Mouse (Mus musculus): Measurements from ENCODE around the gene Olfr1367. TPM values are rescaled to one million over a fixed set of nuclear protein-coding genes. Genes with fewer than 3 reads are reported as not detected.

Gene Olfr1367
- polyA plus RNA-seq, 1 experiment: not detected

DNA sequence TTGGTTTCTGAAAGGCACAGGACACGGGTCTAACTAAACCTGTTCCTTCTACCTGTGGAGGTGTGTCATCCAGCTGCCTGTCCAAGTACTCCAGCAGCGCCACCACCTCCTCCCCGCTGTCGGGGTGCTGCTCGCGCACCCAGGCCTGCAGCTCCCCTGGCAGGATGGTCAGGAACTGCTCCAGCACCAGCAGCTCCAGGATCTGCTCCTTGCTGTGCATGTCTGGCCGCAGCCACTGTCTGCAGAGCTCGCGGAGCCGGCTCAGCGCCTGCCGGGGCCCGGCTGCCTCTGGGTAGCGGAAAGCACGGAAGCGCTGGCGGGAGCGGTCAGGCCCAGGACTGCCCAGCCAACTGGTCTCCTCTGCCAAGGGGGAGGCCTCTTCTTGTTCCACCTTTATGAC lies 49.3 kb downstream of the Olfr1367 start:
- peak; percentile 36 for DNase-seq (ENCODE audit: low spot score)

DNA sequence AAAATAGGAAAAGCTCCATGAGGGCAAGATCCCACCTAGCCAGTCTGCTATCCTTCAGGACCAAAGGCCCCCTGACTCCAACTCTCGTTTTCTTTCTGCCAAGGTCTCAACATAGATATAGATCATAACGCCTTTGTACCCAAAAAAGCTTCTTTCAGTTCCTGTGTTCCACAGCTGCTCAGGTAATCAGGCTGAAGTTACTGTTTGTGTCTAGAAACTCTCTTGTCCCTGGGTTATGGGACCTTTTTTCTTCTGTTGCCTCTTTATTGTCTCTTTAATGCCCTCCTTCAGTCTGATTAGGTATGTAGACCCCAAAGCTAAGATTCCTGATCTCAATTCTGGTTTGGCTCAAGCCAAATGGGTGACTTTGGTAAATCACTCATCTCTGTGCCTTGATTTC lies 50.8 kb downstream of the Olfr1367 start:
- no peak for DNase-seq (ENCODE audit: low spot score)

Other genes with a start within 250 kb of the Olfr1367 start
- gene Olfr1369-ps1, start 235.4 kb upstream of the Olfr1367 start, polyA plus RNA-seq (2012; rRNA removed): not detected in 2 replicates
- not detected in 2 replicates for gene Olfr263, start 217.3 kb upstream of the Olfr1367 start, polyA plus RNA-seq (2012; rRNA removed)
- gene Olfr1368, start 201.0 kb upstream of the Olfr1367 start, polyA plus RNA-seq (2012; rRNA removed): not detected in 2 replicates
- 40.5 and 48.2 TPM in 2 replicates for gene Trim27, start 167.5 kb upstream of the Olfr1367 start, polyA plus RNA-seq (2012; rRNA removed)
- 0.10 TPM in 1 of 2 replicates, not detected in the other for gene Gpx5, start 54.2 kb upstream of the Olfr1367 start, polyA plus RNA-seq (2012; rRNA removed)
- not detected in 2 replicates for gene Gpx6, start 34.8 kb upstream of the Olfr1367 start, polyA plus RNA-seq (2012; rRNA removed)
- 7.9 and 8.0 TPM in 2 replicates for gene Zscan12, start 15.9 kb downstream of the Olfr1367 start, polyA plus RNA-seq (2012; rRNA removed)
- gene Zkscan3, start 55.8 kb downstream of the Olfr1367 start, polyA plus RNA-seq (2012; rRNA removed): 56.6 and 76.3 TPM in 2 replicates
- gene Pgbd1, start 94.1 kb downstream of the Olfr1367 start, polyA plus RNA-seq (2012; rRNA removed): 2.2 and 2.5 TPM in 2 replicates
- 69.8 and 74.6 TPM in 2 replicates for gene Zscan26, start 106.8 kb downstream of the Olfr1367 start, polyA plus RNA-seq (2012; rRNA removed)
- gene Nkapl, start 121.6 kb downstream of the Olfr1367 start, polyA plus RNA-seq (2012; rRNA removed): 1.0 and 1.1 TPM in 2 replicates
- gene Zkscan4, start 132.0 kb downstream of the Olfr1367 start, polyA plus RNA-seq (2012; rRNA removed): 3.2 and 3.6 TPM in 2 replicates
- gene Gm10065, start 132.5 kb downstream of the Olfr1367 start, polyA plus RNA-seq (2012; rRNA removed): not detected in 2 replicates
- gene AK157302, start 148.3 kb downstream of the Olfr1367 start, polyA plus RNA-seq (2012; rRNA removed): 0.86 and 1.2 TPM in 2 replicates
- gene Gm11273, start 154.5 kb downstream of the Olfr1367 start, polyA plus RNA-seq (2012; rRNA removed): 21.2 and 21.6 TPM in 2 replicates
- 8.4 and 8.6 TPM in 2 replicates for gene Zkscan8, start 184.2 kb downstream of the Olfr1367 start, polyA plus RNA-seq (2012; rRNA removed)
- gene Olfr1366, start 195.9 kb downstream of the Olfr1367 start, polyA plus RNA-seq (2012; rRNA removed): not detected in 2 replicates
- not detected in 2 replicates for gene Olfr1535, start 213.0 kb downstream of the Olfr1367 start, polyA plus RNA-seq (2012; rRNA removed)
- not detected in 2 replicates for gene Olfr1364, start 234.8 kb downstream of the Olfr1367 start, polyA plus RNA-seq (2012; rRNA removed)